Mouse (Mus musculus) forebrain, postnatal 0 days (tissue): ENCODE measurements around the gene Gna13. TPM values are rescaled to one million over a fixed set of nuclear protein-coding genes. Genes with fewer than 3 reads are reported as not detected.

Experiments
- ATAC-seq: fragments of 200-750 bp; cut with Nextera tagmentation; 2 replicates; pipeline ENCODE4 v1.8.0; 2017; ENCODE audit warnings: mild to moderate bottlenecking, moderate library complexity
- DNase-seq: peaks from one replicate; pipeline ENCODE4 v3.0.0-alpha.2; 2015
- H3K27ac ChIP-seq: fragments of 300-500 bp; sonication (generic); 2 replicates; pipeline ENCODE4 v1.5.1; 2014; ENCODE audit warnings: low read depth, mild to moderate bottlenecking, antibody characterized with exemption, low read length, moderate library complexity, mixed read lengths
- H3K27me3 ChIP-seq: fragments of 300-500 bp; sonication (generic); 2 replicates; pipeline ENCODE4 v1.6.1; 2014; ENCODE audit warnings: mild to moderate bottlenecking, low read length, mixed read lengths; ENCODE audit not compliant: insufficient read depth
- H3K36me3 ChIP-seq: fragments of 300-500 bp; sonication (generic); 2 replicates; pipeline ENCODE4 v1.6.1; 2014; ENCODE audit warnings: mild to moderate bottlenecking, moderate library complexity; ENCODE audit not compliant: insufficient read depth
- H3K4me1 ChIP-seq: fragments of 300-500 bp; sonication (generic); 2 replicates; pipeline ENCODE4 v1.6.1; 2014; ENCODE audit warnings: antibody characterized with exemption; ENCODE audit not compliant: insufficient read depth
- H3K4me2 ChIP-seq: fragments of 300-500 bp; sonication (generic); 2 replicates; pipeline ENCODE4 v1.6.1; 2014; ENCODE audit warnings: low read depth, mild to moderate bottlenecking, moderate library complexity
- H3K4me3 ChIP-seq: fragments of 300-500 bp; sonication (generic); 2 replicates; pipeline ENCODE4 v1.5.1; 2014; ENCODE audit warnings: low read depth, low read length, mixed read lengths
- H3K9ac ChIP-seq: fragments of 300-500 bp; sonication (generic); 2 replicates; pipeline ENCODE4 v1.6.1; 2014; ENCODE audit warnings: mild to moderate bottlenecking
- H3K9me3 ChIP-seq: fragments of 300-500 bp; sonication (generic); 2 replicates; pipeline ENCODE4 v1.6.1; 2016; ENCODE audit warnings: low read length
- CTCF ChIP-seq: sonication (generic); IDR thresholded peaks from 2 replicates; pipeline ENCODE4 v1.5.1; 2016; ENCODE audit warnings: antibody characterized with exemption, control low read depth, low read depth
- WGBS: fragments of 180-500 bp; shearing (Covaris S2); extraction: QIAGEN DNeasy Blood & Tissue Kit; methylation state at CpG from one replicate; pipeline ENCODE4 v1.1.7; 2014; 5-methylcytosine and 5-hydroxymethylcytosine counted together
- polyA plus RNA-seq: library from polyadenylated mRNA; unstranded; fragments of >200 nt; fragmentation: Nextera tagmentation; extraction: Ambion mirVana; gene quantifications from 2 replicates; pipeline ENCODE4 v1.2.1, GENCODE M21; 2015
- total RNA-seq: library from RNA; depleted of rRNA; stranded (reverse); fragments of >200 nt; gene quantifications from 2 replicates; pipeline ENCODE4 v1.2.3, GENCODE M21; 2014

Gna13 gene
- total and polyA plus RNA-seq, 2 experiments from 2014 or later = 30.4 to 52.2 TPM

- ATAC-seq (peak; percentile 30), DNase-seq (no peak)
- Histone ChIP-seq H3K36me3 (no peaks in the 10 kb centered on the region; the same call in none of the 2 replicates), H3K9ac (peak overlapping the region; percentile 93), H3K4me3 (peak overlapping the region; percentile 76), H3K27me3 (no peaks in the 10 kb centered on the region), H3K4me1 (peaks cover 26% of the 10 kb centered on the region), H3K4me2 (peak overlapping the region; percentile 73), H3K27ac (peak overlapping the region; percentile 93), H3K9me3 (no peaks in the 10 kb centered on the region)
- 2% methylated on average over 39 of the region's 53 CpGs for WGBS
- TF ChIP-seq CTCF = no peak
These were observed 831 bp downstream of the Gna13 start for GRCm38 (mm10) chr11:109363191-109364133.

DNA sequence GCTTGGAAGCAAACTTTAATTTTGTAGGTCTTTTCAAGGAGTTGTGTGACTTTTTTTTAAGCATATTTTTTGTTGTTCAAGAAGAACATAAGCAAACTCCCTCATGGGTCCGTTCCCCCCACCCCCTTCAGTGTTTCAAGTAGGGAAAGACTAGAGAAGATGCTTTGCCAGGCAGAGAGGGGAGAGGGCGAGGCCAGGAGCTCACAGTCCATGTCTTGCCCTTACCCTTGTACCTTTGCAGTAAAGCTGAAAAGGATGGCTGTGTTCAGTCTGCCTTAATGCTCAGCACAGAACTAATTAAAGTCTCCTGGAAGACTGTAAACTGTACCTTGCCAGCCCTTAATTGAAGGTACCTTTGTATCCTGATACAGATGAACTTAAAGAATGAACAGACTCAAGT lies 1.7 kb downstream of the Gna13 start:
- Histone ChIP-seq H3K27ac (no peak overlapping the region), H3K9ac (0 out of 2 replicates have a peak overlapping the region, but pooled peaks have one; percentile 93), H3K4me1 (peaks cover 26% of the 10 kb centered on the region), H3K9me3 (no peaks in the 10 kb centered on the region), H3K4me2 (peak overlapping the region; percentile 73), H3K4me3 (peak overlapping the region; percentile 76), H3K27me3 (no peaks in the 10 kb centered on the region), H3K36me3 (no peaks in the 10 kb centered on the region; the same call in none of the 2 replicates)
- no peak for TF ChIP-seq CTCF
- ATAC-seq (no peak), DNase-seq (no peak)
- 51% methylated on average over 2 of the region's 2 CpGs for WGBS

DNA sequence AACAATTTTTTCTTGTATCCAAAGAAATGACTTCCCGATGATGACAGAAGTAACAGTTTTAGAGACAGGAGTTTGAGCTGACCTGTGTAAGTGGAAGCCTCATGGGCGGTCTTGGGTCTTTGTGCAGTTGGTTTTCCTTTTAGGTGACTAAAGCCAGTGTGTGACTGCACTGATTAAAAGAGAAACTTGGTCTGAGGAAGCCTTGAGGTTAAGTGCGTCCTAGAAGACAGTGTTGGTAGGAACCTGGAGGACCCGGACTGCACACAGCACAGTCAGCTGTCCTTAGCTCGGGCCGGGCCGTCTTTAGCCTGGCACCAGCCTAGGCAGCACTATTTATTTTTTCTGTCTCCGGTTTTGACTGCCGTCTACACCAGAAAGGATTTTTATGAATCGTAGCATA lies 2.2 kb downstream of the Gna13 start:
- Histone ChIP-seq H3K9me3 (no peaks in the 10 kb centered on the region), H3K4me1 (peaks cover 26% of the 10 kb centered on the region), H3K27me3 (no peaks in the 10 kb centered on the region), H3K4me2 (peak overlapping the region; percentile 73), H3K27ac (no peak overlapping the region), H3K36me3 (no peaks in the 10 kb centered on the region; the same call in none of the 2 replicates), H3K4me3 (peak overlapping the region; percentile 76; the same call in 1 of the 2 replicates), H3K9ac (0 out of 2 replicates have a peak overlapping the region, but pooled peaks have one; percentile 93)
- 74% methylated on average over 10 of the region's 10 CpGs for WGBS
- ATAC-seq (no peak), DNase-seq (no peak)
- no peak for TF ChIP-seq CTCF

DNA sequence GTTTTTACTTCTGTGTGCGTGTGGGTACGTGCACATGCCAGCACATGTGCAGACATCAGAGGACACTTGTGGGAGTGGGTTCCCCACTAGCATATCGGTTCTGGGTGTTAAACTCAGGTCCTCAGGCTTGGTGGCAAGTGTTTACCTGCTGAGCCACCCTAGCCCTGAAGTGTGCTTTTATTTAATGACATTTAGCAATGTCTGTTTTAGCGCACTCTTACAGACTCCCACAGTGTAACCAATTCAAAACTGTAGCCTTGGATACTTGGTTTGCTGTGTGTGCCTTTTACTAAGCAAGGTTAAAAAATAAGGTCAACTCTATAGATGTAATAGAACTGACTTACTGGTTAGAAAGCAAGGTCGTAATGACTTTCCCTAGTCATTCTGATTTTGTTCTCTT lies 3.2 kb downstream of the Gna13 start:
- H3K27ac ChIP-seq = no peak overlapping the region
- H3K36me3 ChIP-seq = no peaks in the 10 kb centered on the region; the same call in none of the 2 replicates
- H3K9ac ChIP-seq = no peak overlapping the region
- DNase-seq (no peak), ATAC-seq (no peak)
- WGBS = 90% methylated on average over 5 of the region's 5 CpGs
- no peaks in the 10 kb centered on the region for H3K9me3 ChIP-seq
- no peak for TF ChIP-seq CTCF
- no peaks in the 10 kb centered on the region for H3K27me3 ChIP-seq
- peak overlapping the region; percentile 73; the same call in 1 of the 2 replicates for H3K4me2 ChIP-seq
- H3K4me3 ChIP-seq = no peak overlapping the region
- peaks cover 26% of the 10 kb centered on the region for H3K4me1 ChIP-seq

DNA sequence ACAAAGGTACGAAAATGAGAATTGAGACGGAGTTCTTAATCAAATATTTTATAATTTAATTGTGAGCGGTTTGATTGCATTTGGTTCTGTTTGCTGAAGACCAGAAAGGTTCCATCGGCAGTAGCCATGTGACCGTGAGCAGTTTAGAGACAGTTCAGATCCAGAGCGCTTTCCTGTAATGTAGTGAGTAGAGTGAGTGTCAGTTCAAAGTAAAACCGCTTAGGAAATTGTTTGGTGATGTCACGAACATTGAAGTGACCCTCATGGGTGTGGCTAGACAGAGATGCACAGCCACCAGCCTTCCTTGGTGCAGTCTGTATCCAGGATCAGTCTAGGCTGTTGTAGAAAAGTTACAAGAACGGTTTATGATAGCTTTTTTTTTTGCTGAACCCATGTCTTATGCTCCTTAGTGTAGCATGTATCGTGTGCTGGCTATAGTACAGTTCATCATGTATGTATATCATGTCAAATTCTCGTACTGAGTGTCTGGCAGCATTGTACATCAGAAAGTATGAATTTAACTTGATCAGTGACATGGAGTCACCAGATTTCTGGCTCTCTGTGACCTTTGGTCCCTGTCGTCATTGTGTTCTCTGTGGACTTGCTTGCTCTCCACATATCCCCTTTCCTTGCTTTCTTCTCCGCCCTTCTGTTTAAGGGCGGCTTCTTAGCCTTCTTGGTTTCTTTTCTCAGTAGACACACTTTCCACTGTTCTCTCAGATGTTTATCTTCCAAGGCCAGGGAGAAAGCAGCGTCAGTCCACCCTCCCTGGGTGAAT lies 4.4 kb downstream of the Gna13 start:
- no peaks in the 10 kb centered on the region for H3K9me3 ChIP-seq
- H3K36me3 ChIP-seq = no peaks in the 10 kb centered on the region; the same call in none of the 2 replicates
- WGBS = 88% methylated on average over 15 of the region's 15 CpGs
- H3K27me3 ChIP-seq = no peaks in the 10 kb centered on the region
- DNase-seq = no peak
- no peak overlapping the region for H3K4me3 ChIP-seq
- no peak for TF ChIP-seq CTCF
- no peak overlapping the region for H3K27ac ChIP-seq
- H3K4me1 ChIP-seq = peaks cover 18% of the 10 kb centered on the region
- no peak overlapping the region for H3K9ac ChIP-seq
- H3K4me2 ChIP-seq = no peak overlapping the region
- no peak for ATAC-seq

- DNase-seq (no peak), ATAC-seq (no peak)
- Histone ChIP-seq H3K27me3 (no peaks in the 10 kb centered on the region), H3K4me3 (no peak overlapping the region), H3K9me3 (no peaks in the 10 kb centered on the region), H3K27ac (no peak overlapping the region), H3K9ac (no peak overlapping the region), H3K36me3 (no peaks in the 10 kb centered on the region; the same call in none of the 2 replicates), H3K4me2 (no peak overlapping the region), H3K4me1 (peaks cover 17% of the 10 kb centered on the region)
- 87% methylated on average over 3 of the region's 3 CpGs for WGBS
- no peak for TF ChIP-seq CTCF
These were observed 6.5 kb downstream of the Gna13 start for GRCm38 (mm10) chr11:109369026-109369637.
